Mouse (Mus musculus) G1E (cell line): ENCODE data around the gene Pdcd4.

Source experiments
- CTCF ChIP-seq: IDR thresholded peaks from 2 replicates; pipeline ENCODE4 v1.5.1; 2012; ENCODE audit warnings: low read depth, low read length, inconsistent platforms, mixed read lengths
- GATA1 ChIP-seq: IDR thresholded peaks from 2 replicates; pipeline ENCODE4 v1.6.1; 2012; ENCODE audit warnings: borderline replicate concordance, low read length, inconsistent platforms, mixed read lengths
- POLR2AphosphoS5 ChIP-seq: IDR thresholded peaks from 2 replicates; pipeline ENCODE4 v1.6.1; 2012; ENCODE audit warnings: low read depth, low read length, inconsistent platforms; ENCODE audit not compliant: insufficient replicate concordance

DNA sequence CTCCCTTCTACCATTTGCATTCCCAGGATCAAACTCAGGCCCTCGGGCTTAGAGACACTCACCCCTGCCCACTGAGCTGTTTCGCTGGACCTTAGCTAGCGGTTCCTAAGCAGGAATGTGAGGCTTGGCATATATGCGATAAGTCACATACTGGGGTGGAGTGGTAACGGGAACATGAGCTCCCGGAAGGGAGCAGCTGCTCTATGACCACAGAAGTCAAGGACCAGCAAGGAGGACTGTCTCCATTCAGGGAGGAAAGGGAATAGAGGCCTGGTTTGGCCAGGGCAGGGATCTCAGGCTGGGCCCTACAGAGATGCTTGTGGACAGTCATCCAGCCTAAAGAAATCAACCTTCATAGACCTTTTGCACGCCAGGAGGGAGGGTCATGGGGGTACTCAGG lies 30.7 kb upstream of the Pdcd4 start:
- TF ChIP-seq CTCF (no peak), GATA1 (no peak), POLR2AphosphoS5 (no peak)
